In genomic region chr7:130174525-130174924, GRCm38 (mm10) we compare ENCODE assay signal across 9 mouse cellular contexts.
A peak's percentile ranks its signal among the peaks of the same experiment; 100 is the strongest.
DNase-seq lines count a peak whose midpoint lies in the region; ATAC-seq and TF ChIP-seq lines count a peak whose summit lies in the region.
"Had no signal": no experiment of that assay in that cellular context is flagged by ENCODE, and none has a peak within 500 bp of the region (broad histone marks: within the 10 kb centered on the region; RNA-seq: fewer than 3 reads in every experiment).

No protein-coding gene starts in this region.

- peak; percentile 29 to 52 for DNase-seq in cerebellum, postnatal 10 days
- no peak for DNase-seq in cerebellum, adult 9-11 months
- peak; percentile 16 for DNase-seq in Muller cell, postnatal 12 days (ENCODE audit: inconsistent ontology term)
- peak; percentile 31 to 39 for DNase-seq in gastrocnemius, postnatal 36 days
- no peak for DNase-seq in T-cell, adult 2 months (ENCODE audit: low spot score)
- no peak for DNase-seq in thymus, adult 2 months
- DNase-seq in thymus, adult 18-20 months, result no peak

- H3K9ac ChIP-seq in lung, embryonic 15.5 days, result no peak overlapping the region

- H3K27me3 ChIP-seq in lung, embryonic 15.5 days, result no peaks in the 10 kb centered on the region
- H3K27me3 ChIP-seq in thymus, adult 2 months (ENCODE audit: control insufficient read depth, insufficient read depth, low read length), result no peaks in the 10 kb centered on the region

- no peak overlapping the region for H3K4me2 ChIP-seq in lung, embryonic 15.5 days

- intact Hi-C loops in gastrocnemius, postnatal 36 days (cut with DNase I), result no loop called here

- no peak overlapping the region for H3K4me3 ChIP-seq in lung, embryonic 15.5 days
- no peak overlapping the region for H3K4me3 ChIP-seq in thymus, adult 2 months (ENCODE audit: control insufficient read depth, insufficient read depth, low read length)
- H3K4me3 ChIP-seq: erythroblast, embryonic 14.5 days had no signal

- WGBS in lung, embryonic 15.5 days, result 25% methylated on average over 7 of the region's 7 CpGs
- WGBS in thymus, adult 2 months, result 67% methylated on average over 7 of the region's 7 CpGs

- H3K4me1 ChIP-seq in lung, embryonic 15.5 days, result peaks cover 57% of the 10 kb centered on the region
- no peaks in the 10 kb centered on the region for H3K4me1 ChIP-seq in thymus, adult 2 months (replicated peaks; ENCODE audit: control insufficient read depth, insufficient read depth, low read length)

- peak; percentile 59 for ATAC-seq in lung, embryonic 15.5 days (ENCODE audit: borderline replicate concordance, extremely low read depth, low FRiP score, low TSS enrichment)

- TF ChIP-seq CTCF in thymus, adult 2 months (IDR thresholded peaks at IDR 0.05; ENCODE audit: borderline replicate concordance, control insufficient read depth, extremely low read depth, insufficient read depth, low read length, poor library complexity), result no peak

- peak overlapping the region; percentile 86 for H3K27ac ChIP-seq in lung, embryonic 15.5 days
- no peak overlapping the region for H3K27ac ChIP-seq in thymus, adult 2 months (ENCODE audit: control insufficient read depth, insufficient read depth, low read length)

- H3K9me3 ChIP-seq in lung, embryonic 15.5 days, result no peaks in the 10 kb centered on the region

- H3K36me3 ChIP-seq in lung, embryonic 15.5 days, result peaks cover 50% of the 10 kb centered on the region
- no peaks in the 10 kb centered on the region for H3K36me3 ChIP-seq in thymus, adult 2 months (ENCODE audit: control insufficient read depth, insufficient read depth, low read length)

- no peak for TF ChIP-seq POLR2A in thymus, adult 2 months (IDR thresholded peaks at IDR 0.05; ENCODE audit: control insufficient read depth, extremely low read depth, insufficient read depth, low read length, poor library complexity)

Comparison
In these comparisons a context has a peak if more than half of its experiments do, and no peak if none do; other contexts are left out.
1. DNase-seq: peak in cerebellum, postnatal 10 days (2 of 2), Muller cell, postnatal 12 days (single experiment) and gastrocnemius, postnatal 36 days (2 of 2); none in cerebellum, adult 9-11 months (single experiment), T-cell, adult 2 months (single experiment), thymus, adult 2 months (single experiment) and thymus, adult 18-20 months (0 of 2).